Mouse (Mus musculus) retina, adult 2 months (tissue): ENCODE data around the gene Tmem143.
A peak's percentile ranks its signal among the peaks of the same experiment; 100 is the strongest.
"Not testable (repeated sequence)": the region's sequence is repeated elsewhere in the genome, so short reads cannot be mapped to it uniquely, and the experiment has no call there.

ENCODE experiments used
- DNase-seq: peaks from one replicate; pipeline ENCODE4 v3.0.0-alpha.2; 2012; ENCODE audit warnings: low read depth, low spot score

The Tmem143 gene

DNA sequence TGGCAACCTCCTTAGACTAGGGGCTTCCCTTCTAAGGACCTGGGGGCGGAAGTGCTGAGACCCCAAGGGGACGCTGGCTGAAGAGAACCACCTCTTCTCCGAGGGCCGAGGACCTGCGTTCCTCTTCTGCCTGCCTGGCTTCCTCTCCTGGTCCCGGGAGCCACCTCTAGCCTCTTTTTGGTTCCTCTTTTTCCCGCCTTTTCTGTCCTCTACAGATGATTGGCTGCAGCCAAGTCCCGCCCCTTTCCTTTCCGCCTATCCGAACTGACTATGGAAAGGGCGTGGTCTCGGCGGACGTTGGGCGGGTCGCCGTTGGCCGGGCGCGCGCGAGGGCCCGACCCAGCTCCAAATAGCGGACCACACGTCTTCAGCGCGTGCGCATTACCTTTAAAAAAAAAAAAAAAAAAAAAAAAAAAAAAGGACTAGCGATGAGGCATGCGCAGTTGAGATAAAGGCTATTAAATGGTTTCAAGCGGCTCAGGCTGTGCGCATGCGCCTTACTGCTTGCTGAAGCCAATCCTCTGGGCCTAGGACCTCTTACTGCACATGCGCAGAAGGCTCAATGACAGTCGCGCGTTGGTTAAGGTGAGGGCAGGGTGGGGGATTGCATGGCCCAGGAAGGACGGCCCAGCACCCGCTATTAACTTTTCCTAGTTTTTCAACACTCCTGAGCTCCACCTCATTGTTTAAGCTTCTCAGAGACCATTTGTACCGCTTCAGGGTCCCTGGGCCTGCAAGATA is at the start of gene Tmem143, which contains the start of gene Syngr4:
TSS of gene Tmem143 (plus strand) at position 425 of the 741 bp plus-strand sequence.
TSS of gene Syngr4 (minus strand) at position 198 of the 741 bp plus-strand sequence.
- peak; percentile 99 for DNase-seq

DNA sequence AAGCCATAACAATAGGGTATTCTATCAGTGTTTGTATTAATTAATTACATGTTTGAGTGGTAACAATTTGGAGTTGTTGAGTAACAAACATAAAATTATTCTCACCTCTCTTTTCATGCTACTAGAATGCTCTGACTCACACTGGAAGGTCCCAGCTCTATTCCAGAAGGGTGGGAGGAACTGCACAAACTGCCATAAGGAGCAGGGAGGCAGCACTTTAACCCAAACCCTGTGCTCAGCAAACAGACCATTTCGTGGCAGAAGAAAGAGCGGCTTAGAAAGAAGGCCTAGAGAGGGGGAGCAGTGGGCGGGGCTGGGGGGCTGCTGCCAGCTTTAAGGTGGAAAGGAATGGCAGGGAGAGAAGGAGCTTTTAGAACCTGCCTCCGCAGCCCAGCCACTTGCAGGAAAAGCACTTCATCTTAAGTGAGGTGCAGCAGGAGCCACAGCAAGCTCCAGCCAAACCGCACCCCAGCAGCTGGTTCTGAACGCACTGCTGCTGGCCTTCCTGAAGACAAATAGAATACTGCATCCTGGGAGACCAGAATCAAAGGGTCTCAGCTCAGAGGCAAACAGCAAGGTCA is 48.2 kb upstream of the Tmem143 start:
- DNase-seq, result no peak

- no peak for DNase-seq
Measured at GRCm38 (mm10) chr7:45850661-45851060, 46.1 kb upstream of the Tmem143 start.

DNA sequence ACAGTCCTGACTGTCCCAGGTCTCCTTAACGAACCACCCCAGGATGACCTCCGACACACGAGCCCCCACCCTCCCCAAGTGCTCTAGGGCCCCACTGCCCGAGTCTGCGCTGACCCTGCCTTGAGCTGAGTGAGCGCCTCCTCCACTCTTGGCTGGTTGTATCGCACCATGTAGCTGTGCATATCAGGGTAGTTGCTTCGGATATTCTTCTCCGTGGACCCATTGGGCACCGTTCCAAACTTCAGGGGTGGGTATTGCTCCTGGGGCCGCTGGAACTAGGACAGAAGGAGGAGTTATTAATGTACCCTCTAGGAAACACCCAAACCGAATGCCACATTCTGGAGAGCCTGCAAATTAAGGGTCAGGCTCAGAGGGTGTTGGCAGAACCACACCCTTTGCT is 43.7 kb upstream of the Tmem143 start:
- DNase-seq, result no peak

- no peak for DNase-seq
Measured at GRCm38 (mm10) chr7:45856950-45857901, 39.5 kb upstream of the Tmem143 start.

- DNase-seq, result no peak
Measured at GRCm38 (mm10) chr7:45859008-45859407, 37.7 kb upstream of the Tmem143 start.

DNA sequence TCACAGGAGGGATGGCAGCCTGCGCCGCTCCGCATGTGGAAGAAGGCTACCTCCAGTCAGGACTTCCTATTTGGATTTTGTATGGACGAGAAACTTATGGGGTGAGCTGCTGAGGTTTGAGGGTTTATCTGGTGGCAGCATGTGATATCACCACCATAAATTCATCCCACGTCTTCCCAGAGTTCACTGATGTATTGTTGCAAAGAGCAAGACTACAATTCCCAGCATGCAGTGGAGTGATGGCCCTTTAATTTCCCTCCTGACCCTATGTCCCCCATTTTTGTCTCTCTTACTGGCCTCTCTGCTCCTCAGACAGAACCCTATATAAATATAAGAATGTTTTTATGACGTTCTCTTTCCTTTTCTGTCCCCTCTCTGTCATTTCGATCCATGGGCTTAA is 33.9 kb upstream of the Tmem143 start:
- no peak for DNase-seq

GRCm38 (mm10) chr7:45864435-45864834 is 32.3 kb upstream of the Tmem143 start:
- no peak for DNase-seq

DNA sequence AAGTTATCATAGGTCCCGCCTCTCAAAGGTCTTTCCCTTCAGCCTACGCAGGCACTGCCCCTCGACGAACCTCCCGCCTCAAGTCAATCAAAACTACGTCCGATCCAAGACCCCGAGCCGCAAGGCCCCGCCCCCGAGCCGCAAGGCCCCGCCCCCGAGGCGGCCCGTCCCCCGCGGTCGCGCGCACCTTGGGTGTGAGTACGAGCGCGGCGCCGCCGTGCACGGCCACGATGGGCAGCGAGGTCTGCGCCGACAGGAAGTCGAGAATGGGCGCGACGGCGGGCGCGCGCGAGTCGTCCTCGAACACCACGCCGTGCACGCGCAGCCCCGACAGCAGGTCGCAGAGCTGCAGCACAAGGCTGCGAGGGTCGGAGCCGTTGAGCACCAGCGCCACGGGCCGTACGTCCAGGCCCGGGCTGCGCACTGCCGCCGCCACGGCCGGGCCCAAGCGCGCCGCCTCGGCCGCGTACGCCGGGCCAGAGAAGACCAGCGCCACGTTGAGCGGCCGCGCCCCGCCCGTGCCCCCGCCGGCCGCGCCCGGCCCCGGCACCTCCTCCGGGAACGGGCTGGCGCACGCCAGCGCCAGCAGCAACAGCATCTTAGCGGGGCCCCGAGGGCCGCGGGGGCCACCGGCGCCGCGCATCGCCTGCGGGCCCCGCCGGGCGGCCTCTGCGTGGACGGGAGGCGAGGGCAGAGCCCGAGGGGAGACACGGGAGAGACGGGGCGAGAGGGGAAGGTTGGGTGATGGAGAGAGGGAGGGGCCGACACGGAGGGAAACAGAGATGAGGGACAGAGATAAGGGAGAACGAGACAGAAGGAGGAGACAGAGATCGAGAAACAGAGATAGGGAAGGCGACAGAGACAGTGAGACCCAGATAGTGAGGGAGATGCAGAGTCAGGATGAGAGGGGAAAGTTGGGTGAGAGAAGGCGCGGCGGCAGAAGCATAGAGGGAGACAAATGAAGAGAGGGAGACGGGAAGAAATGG is 30.5 kb upstream of the Tmem143 start:
- peak; percentile 72 for DNase-seq

GRCm38 (mm10) chr7:45867871-45868270 is 28.9 kb upstream of the Tmem143 start:
- no peak for DNase-seq

- no peak for DNase-seq
Measured at GRCm38 (mm10) chr7:45869107-45869670, 27.6 kb upstream of the Tmem143 start.

DNA sequence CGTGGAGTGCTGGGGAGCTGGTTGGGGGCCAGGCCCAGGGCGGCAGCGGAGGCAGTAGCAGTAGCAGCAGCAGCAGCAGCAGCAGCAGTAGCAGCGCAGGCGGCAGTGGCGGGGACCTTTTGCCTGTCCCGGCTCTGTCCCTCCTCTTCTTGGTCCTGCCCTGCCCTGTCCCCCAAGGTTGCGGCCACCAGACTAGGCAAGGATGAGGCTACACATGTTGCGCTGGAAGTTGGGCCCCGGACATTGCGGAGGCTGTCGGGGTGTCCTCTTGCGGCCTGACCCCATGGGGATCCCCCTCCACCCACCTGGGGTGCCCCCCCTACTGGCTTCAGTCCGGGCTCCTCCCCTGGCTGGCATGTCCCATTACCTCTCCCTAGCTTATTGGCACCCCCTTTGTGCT is 27.0 kb upstream of the Tmem143 start:
- no peak for DNase-seq

DNA sequence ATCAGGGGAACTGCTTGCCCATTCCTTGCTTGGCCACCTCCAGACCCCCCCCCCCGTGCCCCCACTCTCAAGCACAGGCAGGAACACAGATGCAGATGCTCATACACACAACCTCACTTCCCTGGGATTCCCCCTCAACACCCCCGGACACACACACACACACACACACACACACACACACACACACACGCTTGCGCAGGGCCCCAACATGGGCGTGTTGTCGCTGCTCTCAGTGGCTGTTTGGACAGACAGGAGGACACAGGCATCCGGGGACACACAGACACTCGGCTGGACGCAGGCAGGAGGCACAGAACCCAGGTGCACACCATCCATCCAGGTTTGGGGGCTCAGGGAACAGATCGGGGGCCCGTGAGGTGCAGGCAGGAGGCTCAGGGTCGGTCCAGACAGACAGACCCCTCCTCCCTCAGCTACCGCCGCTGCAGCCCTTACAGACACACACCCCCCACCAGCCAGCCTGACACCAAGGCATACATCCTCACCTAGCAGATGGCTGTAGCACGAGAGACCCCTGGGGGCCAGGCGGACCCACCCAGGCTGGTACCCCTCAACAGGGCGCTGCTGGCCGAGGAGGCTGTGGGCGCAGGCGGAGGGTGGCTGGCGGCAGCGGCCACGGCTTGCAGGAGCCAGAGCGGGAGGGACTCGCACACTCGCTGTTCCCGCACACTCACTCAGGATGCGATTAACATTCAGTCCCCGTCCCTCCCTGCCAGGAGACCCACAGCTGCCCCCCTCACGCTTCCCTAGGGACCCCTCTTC is 26.3 kb upstream of the Tmem143 start:
- DNase-seq, result no peak

DNA sequence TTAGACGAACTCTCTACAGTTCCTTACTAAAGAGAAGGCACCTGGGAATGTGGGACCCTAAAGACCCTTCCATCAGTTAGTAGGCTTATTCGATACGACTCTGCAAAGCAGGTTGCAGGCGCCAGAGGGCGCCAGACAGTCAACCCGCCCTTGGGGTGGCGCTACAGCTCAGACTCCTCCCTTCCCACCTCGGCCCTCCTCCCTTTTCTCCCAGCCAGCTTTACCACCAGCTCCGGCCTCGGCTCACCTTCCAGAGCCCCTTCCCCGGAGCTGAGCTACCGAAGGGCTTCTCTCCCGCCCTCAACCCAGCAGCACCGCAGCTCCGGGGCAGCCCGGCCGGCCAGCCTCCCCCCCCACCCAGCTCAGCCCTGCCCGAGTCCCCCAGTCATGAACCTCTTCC is 24.1 kb upstream of the Tmem143 start, which contains the start of gene Kdelr1:
TSS of gene Kdelr1 (plus strand) at position 149 of the 400 bp plus-strand sequence.
- DNase-seq, result peak; percentile 75

GRCm38 (mm10) chr7:45873061-45873947 is 23.4 kb upstream of the Tmem143 start:
- DNase-seq, result no peak

DNA sequence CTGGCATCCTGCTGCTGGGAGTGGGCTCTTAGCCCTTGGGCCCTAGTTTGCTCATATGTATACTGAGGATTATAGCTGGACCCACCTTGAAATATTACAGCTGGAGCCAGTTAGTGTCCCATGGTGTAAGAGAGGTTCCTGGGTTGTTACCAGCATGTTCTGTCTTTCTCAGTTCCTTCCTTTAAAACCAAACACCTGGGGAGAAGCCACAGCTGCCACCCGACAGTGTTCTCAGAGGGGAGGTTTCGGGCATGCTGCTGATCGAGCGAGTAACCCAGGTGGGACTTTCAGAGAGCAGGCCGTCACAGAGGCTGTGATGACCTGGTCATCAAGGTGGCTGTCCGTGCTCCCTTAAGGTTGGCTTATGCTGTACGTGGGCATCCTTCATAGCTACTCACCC is 19.8 kb upstream of the Tmem143 start:
- no peak for DNase-seq

DNA sequence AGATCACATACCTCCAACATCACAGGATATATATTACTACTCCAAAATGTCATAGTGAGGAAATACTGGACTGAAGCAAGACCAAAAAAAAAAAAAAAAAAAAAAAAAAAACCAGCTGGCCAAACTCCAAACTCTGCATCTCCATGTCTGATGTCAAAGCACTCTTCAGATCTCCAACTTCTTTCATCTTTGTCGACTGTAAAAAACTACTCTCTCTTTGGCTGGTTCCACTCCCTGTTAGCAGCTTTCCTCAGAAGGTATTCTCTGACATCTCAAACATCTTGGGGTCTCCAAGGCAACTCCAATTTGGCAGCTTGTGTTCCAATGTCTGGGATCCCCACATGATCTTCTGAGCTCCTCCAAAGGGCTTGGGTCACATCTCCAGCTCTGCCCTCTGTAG is 18.5 kb upstream of the Tmem143 start, which contains the start of gene Grin2d:
TSS of gene Grin2d (minus strand) at position 101 of the 400 bp plus-strand sequence.
- DNase-seq, result not testable (repeated sequence)

GRCm38 (mm10) chr7:45880531-45880930 is 16.2 kb upstream of the Tmem143 start:
- DNase-seq, result no peak

DNA sequence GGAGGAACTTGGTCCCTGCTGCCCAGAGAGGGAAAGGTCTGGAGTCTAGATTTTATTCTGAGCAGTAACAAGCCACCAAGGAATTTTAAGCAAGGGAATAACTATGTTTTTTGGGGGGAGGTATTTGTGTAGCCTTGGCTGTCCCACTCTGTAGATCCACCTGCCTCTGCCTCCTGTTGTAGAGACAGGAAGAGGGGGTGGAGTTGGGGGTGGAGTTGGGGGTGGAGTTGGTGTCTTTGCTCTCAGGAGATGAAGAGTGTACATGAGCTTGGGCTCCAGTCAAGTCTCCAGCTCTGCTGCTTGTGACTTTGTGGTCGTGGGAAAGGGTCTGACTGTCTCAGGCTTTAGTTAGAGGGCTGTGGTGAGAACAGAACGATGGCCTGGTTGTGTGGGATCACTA is 15.7 kb upstream of the Tmem143 start:
- no peak for DNase-seq
